9 mouse cellular contexts compared by ENCODE assay signal in genomic region chr3:88150061-88150998, GRCm38 (mm10). TPM values are rescaled to one million over a fixed set of nuclear protein-coding genes. Genes with fewer than 3 reads are reported as not detected.
DNase-seq lines count a peak whose midpoint lies in the region; ATAC-seq and TF ChIP-seq lines count a peak whose summit lies in the region.
"Had no signal": no experiment of that assay in that cellular context is flagged by ENCODE, and none has a peak within 500 bp of the region (broad histone marks: within the 10 kb centered on the region; RNA-seq: fewer than 3 reads in every experiment).

No protein-coding gene starts in this region.

- H3K4me3 ChIP-seq in forebrain, embryonic 16.5 days (replicated peaks; ENCODE audit: low read length) = no peak overlapping the region
- H3K4me3 ChIP-seq in hindbrain, embryonic 12.5 days = no peak overlapping the region
- H3K4me3 ChIP-seq in limb, embryonic 10.5 days = peak overlapping the region; percentile 25
- no peak overlapping the region for H3K4me3 ChIP-seq in myocyte
- H3K4me3 ChIP-seq: erythroblast, embryonic 14.5 days had no signal

- peak; percentile 62 for ATAC-seq in forebrain, embryonic 16.5 days
- ATAC-seq in hindbrain, embryonic 12.5 days (ENCODE audit: low FRiP score) = peak; percentile 43

- peak overlapping the region; percentile 39 for H3K9ac ChIP-seq in forebrain, embryonic 16.5 days (replicated peaks; ENCODE audit: low read depth, low read length)
- peak overlapping the region; percentile 44 for H3K9ac ChIP-seq in hindbrain, embryonic 12.5 days

- H3K27ac ChIP-seq in forebrain, embryonic 16.5 days (ENCODE audit: low read length) = peak overlapping the region; percentile 88
- H3K27ac ChIP-seq in hindbrain, embryonic 12.5 days = peak overlapping the region; percentile 87
- peak overlapping the region; percentile 54 for H3K27ac ChIP-seq in limb, embryonic 10.5 days

- no peaks in the 10 kb centered on the region for H3K9me3 ChIP-seq in forebrain, embryonic 16.5 days (ENCODE audit: control insufficient read depth, low read length)
- no peaks in the 10 kb centered on the region for H3K9me3 ChIP-seq in hindbrain, embryonic 12.5 days (replicated peaks)
- H3K9me3 ChIP-seq in limb, embryonic 10.5 days (replicated peaks) = no peaks in the 10 kb centered on the region

- peak; percentile 45 for DNase-seq in CD4-positive helper T cell, adult 2 months (ENCODE audit: low read depth, low spot score)
- DNase-seq in NIH3T3 (ENCODE audit: low read depth) = peak; percentile 44
- DNase-seq in limb, embryonic 10.5 days (ENCODE audit: low spot score) = peak; percentile 48
- DNase-seq in thymus, postnatal 4 days = peak; percentile 73
- no peak for DNase-seq in urinary bladder, postnatal 4 days (ENCODE audit: low spot score in 2 of 2)

- H3K36me3 ChIP-seq in forebrain, embryonic 16.5 days (ENCODE audit: control insufficient read depth, insufficient read depth) = no peaks in the 10 kb centered on the region
- peaks cover under 1% of the 10 kb centered on the region; the same call in 1 of the 2 replicates for H3K36me3 ChIP-seq in hindbrain, embryonic 12.5 days
- peaks cover 8% of the 10 kb centered on the region; the same call in 1 of the 2 replicates for H3K36me3 ChIP-seq in limb, embryonic 10.5 days
- no peaks in the 10 kb centered on the region for H3K36me3 ChIP-seq in myocyte (ENCODE audit: control insufficient read depth, insufficient read depth)

- peaks cover 76% of the 10 kb centered on the region for H3K4me1 ChIP-seq in forebrain, embryonic 16.5 days (replicated peaks; ENCODE audit: control insufficient read depth, insufficient read depth, low read length)
- peaks cover 80% of the 10 kb centered on the region for H3K4me1 ChIP-seq in hindbrain, embryonic 12.5 days
- H3K4me1 ChIP-seq in limb, embryonic 10.5 days = peaks cover 70% of the 10 kb centered on the region

- H3K27me3 ChIP-seq in forebrain, embryonic 16.5 days (replicated peaks; ENCODE audit: control insufficient read depth, insufficient read depth, low read length) = no peaks in the 10 kb centered on the region
- no peaks in the 10 kb centered on the region for H3K27me3 ChIP-seq in hindbrain, embryonic 12.5 days
- H3K27me3 ChIP-seq in limb, embryonic 10.5 days (ENCODE audit: low read depth, poor library complexity, severe bottlenecking) = no peaks in the 10 kb centered on the region
- no peaks in the 10 kb centered on the region for H3K27me3 ChIP-seq in myocyte (ENCODE audit: control insufficient read depth, insufficient read depth, insufficient read length)

- WGBS in forebrain, embryonic 16.5 days = 13% methylated on average over 14 of the region's 14 CpGs
- 19% methylated on average over 14 of the region's 14 CpGs for WGBS in hindbrain, embryonic 12.5 days
- 21% methylated on average over 14 of the region's 14 CpGs for WGBS in limb, embryonic 10.5 days

- H3K79me2 ChIP-seq in myocyte (ENCODE audit: control insufficient read depth, insufficient read depth) = peaks cover 99% of the 10 kb centered on the region

- peak; percentile 53 for TF ChIP-seq POLR2A in myocyte (IDR thresholded peaks at IDR 0.05; ENCODE audit: insufficient read length, low read depth)

- H3K4me2 ChIP-seq in forebrain, embryonic 16.5 days (ENCODE audit: low read length) = peak overlapping the region; percentile 27
- H3K4me2 ChIP-seq in hindbrain, embryonic 12.5 days (replicated peaks) = peak overlapping the region; percentile 25
- peak overlapping the region; percentile 100 for H3K4me2 ChIP-seq in myocyte (ENCODE audit: low read depth)

- no peak overlapping the region for H3ac ChIP-seq in myocyte (ENCODE audit: control insufficient read depth, insufficient read length)

TF ChIP-seq in myocyte, 11 proteins besides CTCF, POLR2A, EP300 and RAD21:
- TF ChIP-seq MAX (IDR thresholded peaks at IDR 0.05; ENCODE audit: low read depth) (no peak), TCF3 (IDR thresholded peaks at IDR 0.05; ENCODE audit: insufficient read length, low read depth) (peak; percentile 83), E2F4 (IDR thresholded peaks at IDR 0.05; ENCODE audit: insufficient read depth) (no peak), TCF12 (IDR thresholded peaks at IDR 0.05; ENCODE audit: insufficient read depth, poor library complexity, severe bottlenecking) (peak; percentile 94), CEBPB (IDR thresholded peaks at IDR 0.05; ENCODE audit: insufficient read depth, poor library complexity, severe bottlenecking) (no peak), SRF (IDR thresholded peaks at IDR 0.05; ENCODE audit: control insufficient read depth, insufficient read length, low read depth) (no peak), REST (IDR thresholded peaks at IDR 0.05; ENCODE audit: insufficient read depth, insufficient read length) (no peak), MYOG (IDR thresholded peaks at IDR 0.05; ENCODE audit: control insufficient read depth in 1 of 3, insufficient read depth in 1 of 3, insufficient read length in 2 of 3, low read depth in 2 of 3) (peak; percentile 88 to 100 (median 98)), MYOD1 (IDR thresholded peaks at IDR 0.05; ENCODE audit: control insufficient read depth in 1 of 3, insufficient read length in 2 of 3, low read depth in 2 of 3) (peak; percentile 11 to 100 (median 98)), POLR2AphosphoS2 (IDR thresholded peaks at IDR 0.05; ENCODE audit: insufficient read length, low read depth) (peak; percentile 50), USF1 (IDR thresholded peaks at IDR 0.05; ENCODE audit: low read depth) (no peak)
TF ChIP-seq in myocyte: peak in this region for 5.

RNA-seq across cellular contexts. Expression of gene Mef2d, which starts 8.2 kb away (rescaled TPM):
- 25.1 and 28.3 TPM in 2 replicates for polyA plus RNA-seq in forebrain, embryonic 16.5 days (2015; fragmentation: Nextera tagmentation; extraction: Ambion mirVana)
- polyA plus RNA-seq in hindbrain, embryonic 12.5 days (2016; fragmentation: Nextera tagmentation; extraction: Ambion mirVana) = 17.7 and 20.7 TPM in 2 replicates
- polyA plus RNA-seq in limb, embryonic 10.5 days (2016; fragmentation: Nextera tagmentation; extraction: Ambion mirVana) = 12.3 and 14.0 TPM in 2 replicates
- 121 TPM for polyA plus RNA-seq in myocyte (2012; fragmentation: generic; extraction: Trizol)

Comparison
In these comparisons a context has a peak if more than half of its experiments do, and no peak if none do; other contexts are left out.
1. DNase-seq: peak in CD4-positive helper T cell, adult 2 months (single experiment), NIH3T3 (single experiment), limb, embryonic 10.5 days (single experiment) and thymus, postnatal 4 days (single experiment); none in urinary bladder, postnatal 4 days (0 of 2).
2. H3K4me2 ChIP-seq: peak in every context shown above with its lines; median percentile 100 in myocyte; 27 in forebrain, embryonic 16.5 days; 25 in hindbrain, embryonic 12.5 days.
3. Peak in every context shown above with its lines, with median percentiles within 50 percentile points of each other: H3K27ac ChIP-seq.